Mouse (Mus musculus) adrenal gland, postnatal 4 days (tissue): ENCODE data around the gene Arl5c. TPM values are rescaled to one million over a fixed set of nuclear protein-coding genes. Genes with fewer than 3 reads are reported as not detected.

Experiments used
- microRNA-seq: library from miRNA; unstranded; fragments of <30 nt; microRNA quantifications from one replicate; pipeline ENCODE4 v1.2.0, GENCODE M21; 2021
- total RNA-seq, 2 experiments: library from RNA; stranded (reverse); gene quantifications; 2 replicates each; pipeline ENCODE4 v1.2.3; 2021

The Arl5c gene
- total RNA-seq, 2 experiments from 2014 or later, result 1.6 to 1.9 TPM

Small RNAs within 50 kb of the gene (microRNA-seq; reads per million reads assigned to microRNA genes)
- not detected for gene Gm22461
- gene Gm27597, result not detected

Other genes starting within 250 kb of the Arl5c start
- gene Cwc25, start 229.6 kb downstream of the Arl5c start, total RNA-seq, result 10 to 100 TPM; 23.0 to 24.5 TPM
- gene 1700001P01Rik, start 220.3 kb downstream of the Arl5c start, total RNA-seq, result under 1 TPM in 1 of 2 experiments, not detected in 1; 0.87 TPM
- gene Rpl23, start 213.7 kb downstream of the Arl5c start, total RNA-seq, result 1,000 to 10,000 TPM; 1,280 to 1,304 TPM
- 100 to 1,000 TPM; 184 to 192 TPM for gene Lasp1, start 197.2 kb downstream of the Arl5c start, total RNA-seq
- gene B230217C12Rik, start 155.4 kb downstream of the Arl5c start, total RNA-seq, result 1 to 10 TPM; 6.6 to 6.7 TPM
- 1 to 10 TPM; 1.2 to 1.8 TPM for gene Fbxo47, start 112.0 kb downstream of the Arl5c start, total RNA-seq
- 10 to 100 TPM; 12.5 to 13.3 TPM for gene Plxdc1, start 9.7 kb downstream of the Arl5c start, total RNA-seq
- gene Cacnb1, start 26.9 kb upstream of the Arl5c start, total RNA-seq, result 10 to 100 TPM; 18.8 TPM
- 1,000 to 10,000 TPM; 1,362 to 1,367 TPM for gene Rpl19, start 30.5 kb upstream of the Arl5c start, total RNA-seq
- gene Stac2, start 57.3 kb upstream of the Arl5c start, total RNA-seq, result 1 to 10 TPM; 4.1 to 4.8 TPM
- 10 to 100 TPM; 45.0 to 45.6 TPM for gene Fbxl20, start 154.2 kb upstream of the Arl5c start, total RNA-seq
- gene Med1, start 197.1 kb upstream of the Arl5c start, total RNA-seq, result 10 to 100 TPM; 60.9 to 62.4 TPM
- 10 to 100 TPM; 50.8 to 53.8 TPM for gene Cdk12, start 206.9 kb upstream of the Arl5c start, total RNA-seq